Mouse (Mus musculus): ENCODE results near the gene Bcr.

Bcr gene

GRCm38 (mm10) chr10:75095216-75095615 lies 34.8 kb downstream of the Bcr start:
- no peak for DNase-seq

- peak; percentile 91 for DNase-seq
Measured at GRCm38 (mm10) chr10:75098446-75099183, 38.2 kb downstream of the Bcr start.

- DNase-seq, result peak; percentile 95
Measured at GRCm38 (mm10) chr10:75100298-75100697, 39.9 kb downstream of the Bcr start.

GRCm38 (mm10) chr10:75103502-75103901 lies 43.1 kb downstream of the Bcr start:
- no peak for DNase-seq

- DNase-seq, result peak; percentile 99
Measured at GRCm38 (mm10) chr10:75104191-75105098, 44.1 kb downstream of the Bcr start.

- peak; percentile 97 for DNase-seq
Measured at GRCm38 (mm10) chr10:75105099-75105461, 44.7 kb downstream of the Bcr start.

- DNase-seq, result no peak
Measured at GRCm38 (mm10) chr10:75105687-75106086, 45.3 kb downstream of the Bcr start.

GRCm38 (mm10) chr10:75106940-75107381 lies 46.6 kb downstream of the Bcr start:
- peak; percentile 94 for DNase-seq

GRCm38 (mm10) chr10:75108092-75108491 lies 47.7 kb downstream of the Bcr start:
- no peak for DNase-seq

GRCm38 (mm10) chr10:75111446-75112201 lies 51.2 kb downstream of the Bcr start:
- DNase-seq, result no peak

GRCm38 (mm10) chr10:75112405-75112804 lies 52.0 kb downstream of the Bcr start:
- DNase-seq, result no peak

- no peak for DNase-seq
Measured at GRCm38 (mm10) chr10:75113620-75114019, 53.2 kb downstream of the Bcr start.

GRCm38 (mm10) chr10:75115240-75115639 lies 54.8 kb downstream of the Bcr start:
- no peak for DNase-seq

GRCm38 (mm10) chr10:75116842-75117457 lies 56.6 kb downstream of the Bcr start:
- peak; percentile 94 for DNase-seq

- no peak for DNase-seq
Measured at GRCm38 (mm10) chr10:75118444-75118843, 58.1 kb downstream of the Bcr start.

GRCm38 (mm10) chr10:75119396-75119795 lies 59.0 kb downstream of the Bcr start:
- DNase-seq, result peak; percentile 94

GRCm38 (mm10) chr10:75120176-75120575 lies 59.8 kb downstream of the Bcr start:
- no peak for DNase-seq

- DNase-seq, result peak; percentile 97
Measured at GRCm38 (mm10) chr10:75121028-75121427, 60.6 kb downstream of the Bcr start.

GRCm38 (mm10) chr10:75125577-75125976 lies 65.2 kb downstream of the Bcr start:
- no peak for DNase-seq

GRCm38 (mm10) chr10:75129283-75129710 lies 68.9 kb downstream of the Bcr start:
- DNase-seq, result peak; percentile 98

GRCm38 (mm10) chr10:75130372-75131046 lies 70.1 kb downstream of the Bcr start:
- DNase-seq, result no peak

GRCm38 (mm10) chr10:75131625-75132024 lies 71.2 kb downstream of the Bcr start:
- DNase-seq, result peak; percentile 99

Data from heart, adult 11 months (tissue).